Mouse (Mus musculus): ENCODE results near the gene Gm14744. TPM values are rescaled to one million over a fixed set of nuclear protein-coding genes. Genes with fewer than 3 reads are reported as not detected.
"Not testable (repeated sequence)": the region's sequence is repeated elsewhere in the genome, so short reads cannot be mapped to it uniquely, and the experiment has no call there.

Gene Gm14744
- total RNA-seq (2021): not detected
- long read RNA-seq, experiment 1: 0 reads
- long read RNA-seq, experiment 2: 0 reads

DNA sequence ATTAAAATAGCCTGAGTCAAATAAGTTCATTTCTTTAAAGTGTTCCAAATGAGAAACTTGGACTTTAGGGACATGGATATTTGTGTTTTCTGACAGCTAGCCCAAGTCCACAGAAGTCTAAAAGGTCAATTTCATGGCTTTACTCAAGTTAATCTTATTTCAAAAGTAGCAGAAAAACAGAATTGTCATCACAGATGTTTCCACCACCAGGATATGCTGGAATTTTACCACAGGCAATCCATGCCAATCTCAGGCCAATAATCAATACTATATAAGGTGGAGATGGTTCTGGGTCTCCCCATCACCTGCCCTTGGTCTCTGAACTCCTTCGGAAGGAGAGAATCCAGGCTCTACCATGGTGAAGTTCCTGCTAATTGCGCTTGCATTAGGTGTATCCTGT, at the start of gene Gm14744:
Gene Gm14744 (plus strand): TSS at position 301 of the 400 bp plus-strand sequence.
- not testable (repeated sequence) for H3K4me3 ChIP-seq; H3K27ac ChIP-seq; DNase-seq (ENCODE audit: low spot score in 2 of 2)

DNA sequence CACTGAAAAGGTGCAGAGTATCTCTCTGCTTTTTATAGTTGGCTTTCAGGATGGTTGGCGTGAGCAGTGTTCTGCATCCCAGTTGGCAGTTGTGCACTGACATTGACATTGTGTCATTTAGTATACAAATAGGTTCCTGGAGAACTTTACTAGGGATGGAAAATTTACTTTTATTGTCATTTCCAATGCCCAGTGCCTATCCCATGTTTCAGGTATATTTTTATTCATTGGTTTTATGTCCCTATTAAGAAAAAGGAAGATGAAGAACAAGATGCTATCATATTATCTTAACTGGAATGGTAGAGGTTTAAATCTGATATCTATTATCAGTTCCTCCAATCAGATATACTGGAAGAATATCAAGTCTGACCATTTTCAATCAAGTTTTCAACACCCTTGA, 11.0 kb upstream of the Gm14744 start, which contains the start of gene Pbsn:
Gene Pbsn (minus strand): TSS at position 101 of the 400 bp plus-strand sequence.
- DNase-seq (ENCODE audit: low spot score in 2 of 2): no peak
- TF ChIP-seq CTCF (conservative IDR thresholded peaks at IDR 0.05): no peak
- Histone ChIP-seq H3K4me3 (no peak within 1 kb of the TSS), H3K27ac (no peak within 1 kb of the TSS)

DNA sequence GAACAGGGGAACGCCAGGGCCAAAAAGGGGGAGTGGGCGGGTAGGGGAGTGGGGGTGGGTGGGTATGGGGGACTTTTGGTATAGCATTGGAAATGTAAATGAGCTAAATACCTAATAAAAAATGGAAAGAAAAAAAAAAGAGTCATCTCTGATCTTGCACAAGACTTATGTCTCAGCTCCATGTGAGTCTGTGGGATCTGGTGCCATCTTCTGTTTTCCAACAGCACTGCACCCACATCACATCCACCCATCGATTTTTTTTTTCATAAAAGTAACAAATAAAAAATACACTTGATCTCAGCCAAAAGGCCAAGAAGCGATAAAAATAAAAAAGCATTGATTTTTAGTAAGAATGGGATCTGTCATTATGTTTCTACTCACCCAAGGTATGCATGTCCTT, 15.5 kb downstream of the Gm14744 start:
- DNase-seq (ENCODE audit: low spot score in 2 of 2); H3K27ac ChIP-seq; H3K4me3 ChIP-seq: not testable (repeated sequence)
- peak; percentile 63 for TF ChIP-seq CTCF (conservative IDR thresholded peaks at IDR 0.05)

Other genes starting within 250 kb of the Gm14744 start
- gene Prkx, start 68.5 kb upstream of the Gm14744 start, total RNA-seq (2021): 10 to 100 TPM; 12.0 to 13.3 TPM
- gene Pbsn, start 11.1 kb upstream of the Gm14744 start, total RNA-seq (2021): not detected
- not detected for gene 5430402E10Rik, start 60.3 kb downstream of the Gm14744 start, total RNA-seq (2021)
- not detected for gene Obp1a, start 226.6 kb downstream of the Gm14744 start, total RNA-seq (2021)

Data from layer of hippocampus, adult 2 months (tissue).